Mouse (Mus musculus) small intestine, adult 2 months (tissue): ENCODE data around the gene B4galt1.
"Not testable (repeated sequence)": the region's sequence is repeated elsewhere in the genome, so short reads cannot be mapped to it uniquely, and the experiment has no call there.

ENCODE experiments used
- CTCF ChIP-seq: fragments of 200-500 bp; IDR thresholded peaks from 2 replicates; pipeline ENCODE4 v1.5.1; 2012; ENCODE audit warnings: low read depth, mild to moderate bottlenecking, control low read depth, inconsistent platforms, low read length, moderate library complexity, mixed read lengths; ENCODE audit not compliant: insufficient replicate concordance, insufficient read length; ENCODE audit errors: extremely low read depth
- POLR2A ChIP-seq: fragments of 200-500 bp; IDR thresholded peaks from 2 replicates; pipeline ENCODE4 v1.6.1; 2012; ENCODE audit warnings: low read depth, mild to moderate bottlenecking, control low read depth, inconsistent platforms, low read length, moderate library complexity

GRCm38 (mm10) chr4:40798833-40799555 is 54.8 kb downstream of the B4galt1 start:
- TF ChIP-seq CTCF, POLR2A: not testable (repeated sequence)
